Mouse (Mus musculus): Measurements from ENCODE around the gene Mzf1. TPM values are rescaled to one million over a fixed set of nuclear protein-coding genes. Genes with fewer than 3 reads are reported as not detected.
"Not testable (repeated sequence)": the region's sequence is repeated elsewhere in the genome, so short reads cannot be mapped to it uniquely, and the experiment has no call there.

Mzf1 gene
- 9.3 and 9.7 TPM in 2 replicates for polyA plus RNA-seq (2015; fragmentation: Nextera tagmentation; extraction: Ambion mirVana)

- H3K27ac ChIP-seq (ENCODE audit: low read depth, low read length) = peak within 1 kb of the TSS; percentile 97
- peak within 1 kb of the TSS; percentile 63 for H3K4me3 ChIP-seq (ENCODE audit: low read length)
- H3K4me1 ChIP-seq (ENCODE audit: control insufficient read depth, insufficient read depth, low read depth, low read length) = peaks cover 3% of the 10 kb centered on the region
- no peaks in the 10 kb centered on the region for H3K9me3 ChIP-seq (ENCODE audit: control insufficient read depth, low read length)
- H3K36me3 ChIP-seq (ENCODE audit: control insufficient read depth, insufficient read depth, low read length) = no peaks in the 10 kb centered on the region; the same call in 1 of the 2 replicates
- H3K27me3 ChIP-seq (replicated peaks; ENCODE audit: control insufficient read depth, insufficient read depth, low read length) = no peaks in the 10 kb centered on the region
- H3K9ac ChIP-seq (ENCODE audit: low read depth, low read length) = peak within 1 kb of the TSS; percentile 78
- ATAC-seq = peak; percentile 96
- H3K4me2 ChIP-seq (ENCODE audit: low read length) = peak within 1 kb of the TSS; percentile 55
- WGBS = under 1% methylated on average over 41 of the region's 41 CpGs
Observed at GRCm38 (mm10) chr7:13054287-13055010, at the start of gene Mzf1. Gene Mzf1, minus strand, starts transcription at chr7:13054764.

- ATAC-seq = no peak
- no peak within 1 kb of the TSS for H3K9ac ChIP-seq (ENCODE audit: low read depth, low read length)
- H3K27me3 ChIP-seq (replicated peaks; ENCODE audit: control insufficient read depth, insufficient read depth, low read length) = no peaks in the 10 kb centered on the region
- no peaks in the 10 kb centered on the region for H3K4me1 ChIP-seq (ENCODE audit: control insufficient read depth, insufficient read depth, low read depth, low read length)
- no peaks in the 10 kb centered on the region for H3K36me3 ChIP-seq (ENCODE audit: control insufficient read depth, insufficient read depth, low read length)
- H3K4me3 ChIP-seq (ENCODE audit: low read length) = no peak within 1 kb of the TSS
- H3K4me2 ChIP-seq (ENCODE audit: low read length) = no peak within 1 kb of the TSS
- no peak within 1 kb of the TSS for H3K27ac ChIP-seq (ENCODE audit: low read depth, low read length)
- WGBS = 60% methylated on average over 3 of the region's 3 CpGs
- H3K9me3 ChIP-seq (ENCODE audit: control insufficient read depth, low read length) = no peaks in the 10 kb centered on the region
Observed at GRCm38 (mm10) chr7:13095073-13095472, 40.5 kb upstream of the Mzf1 start, which contains the start of gene Vmn1r85. Gene Vmn1r85, minus strand, starts transcription at chr7:13095173.

- WGBS = 63% methylated on average over 5 of the region's 5 CpGs
- no peak for ATAC-seq
- no peaks in the 10 kb centered on the region for H3K36me3 ChIP-seq (ENCODE audit: control insufficient read depth, insufficient read depth, low read length)
Observed at GRCm38 (mm10) chr7:13072293-13072692, 17.7 kb upstream of the Mzf1 start.

GRCm38 (mm10) chr7:13063399-13063798, 8.8 kb upstream of the Mzf1 start:
- not testable (repeated sequence) for H3K27me3 ChIP-seq (replicated peaks; ENCODE audit: control insufficient read depth, insufficient read depth, low read length); H3K4me3 ChIP-seq (ENCODE audit: low read length); H3K4me2 ChIP-seq (ENCODE audit: low read length); H3K4me1 ChIP-seq (ENCODE audit: control insufficient read depth, insufficient read depth, low read depth, low read length); H3K9me3 ChIP-seq (ENCODE audit: control insufficient read depth, low read length); H3K36me3 ChIP-seq (ENCODE audit: control insufficient read depth, insufficient read depth, low read length); ATAC-seq; H3K27ac ChIP-seq (ENCODE audit: low read depth, low read length); H3K9ac ChIP-seq (ENCODE audit: low read depth, low read length)
- 60% methylated on average over 2 of the region's 2 CpGs for WGBS

More at GRCm38 (mm10) chr7:13072293-13072692, 17.7 kb upstream of the Mzf1 start:
- H3K27me3 ChIP-seq (replicated peaks; ENCODE audit: control insufficient read depth, insufficient read depth, low read length) = no peaks in the 10 kb centered on the region
- no peak overlapping the region for H3K9ac ChIP-seq (ENCODE audit: low read depth, low read length)
- no peaks in the 10 kb centered on the region for H3K4me1 ChIP-seq (ENCODE audit: control insufficient read depth, insufficient read depth, low read depth, low read length)
- no peaks in the 10 kb centered on the region for H3K9me3 ChIP-seq (ENCODE audit: control insufficient read depth, low read length)
- no peak overlapping the region for H3K4me2 ChIP-seq (ENCODE audit: low read length)
- H3K4me3 ChIP-seq (ENCODE audit: low read length) = no peak overlapping the region
- H3K27ac ChIP-seq (ENCODE audit: low read depth, low read length) = no peak overlapping the region

- no peaks in the 10 kb centered on the region; the same call in 1 of the 2 replicates for H3K4me1 ChIP-seq (ENCODE audit: control insufficient read depth, insufficient read depth, low read depth, low read length)
- no peak for ATAC-seq
- no peak overlapping the region for H3K4me2 ChIP-seq (ENCODE audit: low read length)
- no peaks in the 10 kb centered on the region for H3K9me3 ChIP-seq (ENCODE audit: control insufficient read depth, low read length)
- H3K9ac ChIP-seq (ENCODE audit: low read depth, low read length) = no peak overlapping the region
- H3K36me3 ChIP-seq (ENCODE audit: control insufficient read depth, insufficient read depth, low read length) = no peaks in the 10 kb centered on the region
- no peaks in the 10 kb centered on the region for H3K27me3 ChIP-seq (replicated peaks; ENCODE audit: control insufficient read depth, insufficient read depth, low read length)
- no peak overlapping the region for H3K4me3 ChIP-seq (ENCODE audit: low read length)
- H3K27ac ChIP-seq (ENCODE audit: low read depth, low read length) = no peak overlapping the region
- 92% methylated on average over 9 of the region's 9 CpGs for WGBS
Observed at GRCm38 (mm10) chr7:13059536-13059935, 5.0 kb upstream of the Mzf1 start.

GRCm38 (mm10) chr7:13056913-13057700, 2.5 kb upstream of the Mzf1 start:
- no peak for ATAC-seq
- no peaks in the 10 kb centered on the region for H3K27me3 ChIP-seq (replicated peaks; ENCODE audit: control insufficient read depth, insufficient read depth, low read length)
- no peak overlapping the region for H3K9ac ChIP-seq (ENCODE audit: low read depth, low read length)
- H3K9me3 ChIP-seq (ENCODE audit: control insufficient read depth, low read length) = no peaks in the 10 kb centered on the region
- H3K36me3 ChIP-seq (ENCODE audit: control insufficient read depth, insufficient read depth, low read length) = no peaks in the 10 kb centered on the region
- no peak overlapping the region for H3K4me2 ChIP-seq (ENCODE audit: low read length)
- H3K4me3 ChIP-seq (ENCODE audit: low read length) = no peak overlapping the region
- peaks cover 3% of the 10 kb centered on the region for H3K4me1 ChIP-seq (ENCODE audit: control insufficient read depth, insufficient read depth, low read depth, low read length)
- H3K27ac ChIP-seq (ENCODE audit: low read depth, low read length) = no peak overlapping the region
- 65% methylated on average over 8 of the region's 8 CpGs for WGBS

GRCm38 (mm10) chr7:13053961-13054286, 640 bp downstream of the Mzf1 start:
- Histone ChIP-seq H3K4me3 (ENCODE audit: low read length) (peak overlapping the region; percentile 63), H3K9me3 (ENCODE audit: control insufficient read depth, low read length) (no peaks in the 10 kb centered on the region), H3K27me3 (replicated peaks; ENCODE audit: control insufficient read depth, insufficient read depth, low read length) (no peaks in the 10 kb centered on the region), H3K4me1 (ENCODE audit: control insufficient read depth, insufficient read depth, low read depth, low read length) (peaks cover 3% of the 10 kb centered on the region), H3K27ac (ENCODE audit: low read depth, low read length) (peak overlapping the region; percentile 97), H3K9ac (ENCODE audit: low read depth, low read length) (peak overlapping the region; percentile 78), H3K36me3 (ENCODE audit: control insufficient read depth, insufficient read depth, low read length) (no peaks in the 10 kb centered on the region; the same call in 1 of the 2 replicates), H3K4me2 (ENCODE audit: low read length) (peak overlapping the region; percentile 55)
- no peak for ATAC-seq
- WGBS = under 1% methylated on average over 15 of the region's 15 CpGs

GRCm38 (mm10) chr7:13053501-13053900, 1.1 kb downstream of the Mzf1 start:
- WGBS = 90% methylated on average over 2 of the region's 2 CpGs
- Histone ChIP-seq H3K36me3 (ENCODE audit: control insufficient read depth, insufficient read depth, low read length) (no peaks in the 10 kb centered on the region; the same call in 1 of the 2 replicates), H3K27me3 (replicated peaks; ENCODE audit: control insufficient read depth, insufficient read depth, low read length) (no peaks in the 10 kb centered on the region), H3K4me1 (ENCODE audit: control insufficient read depth, insufficient read depth, low read depth, low read length) (peaks cover 3% of the 10 kb centered on the region), H3K4me2 (ENCODE audit: low read length) (peak overlapping the region; percentile 55), H3K4me3 (ENCODE audit: low read length) (peak overlapping the region; percentile 63), H3K9ac (ENCODE audit: low read depth, low read length) (peak overlapping the region; percentile 78; the same call in 1 of the 2 replicates), H3K27ac (ENCODE audit: low read depth, low read length) (peak overlapping the region; percentile 16; the same call in 1 of the 2 replicates), H3K9me3 (ENCODE audit: control insufficient read depth, low read length) (no peaks in the 10 kb centered on the region)
- ATAC-seq = no peak

- Histone ChIP-seq H3K4me3 (ENCODE audit: low read length) (no peak overlapping the region), H3K4me2 (ENCODE audit: low read length) (no peak overlapping the region), H3K27me3 (replicated peaks; ENCODE audit: control insufficient read depth, insufficient read depth, low read length) (no peaks in the 10 kb centered on the region), H3K9me3 (ENCODE audit: control insufficient read depth, low read length) (no peaks in the 10 kb centered on the region), H3K36me3 (ENCODE audit: control insufficient read depth, insufficient read depth, low read length) (no peaks in the 10 kb centered on the region; the same call in 1 of the 2 replicates), H3K27ac (ENCODE audit: low read depth, low read length) (no peak overlapping the region), H3K9ac (ENCODE audit: low read depth, low read length) (no peak overlapping the region), H3K4me1 (ENCODE audit: control insufficient read depth, insufficient read depth, low read depth, low read length) (peaks cover 3% of the 10 kb centered on the region)
- 85% methylated on average over 13 of the region's 13 CpGs for WGBS
- ATAC-seq = no peak
Observed at GRCm38 (mm10) chr7:13053001-13053400, 1.6 kb downstream of the Mzf1 start.

Measured in hindbrain, embryonic 16.5 days (tissue).